Mouse (Mus musculus) megakaryocyte, embryonic 14.5 days (primary cell): ENCODE results near the gene Zg16.

Experiments used
- FLI1 ChIP-seq: IDR thresholded peaks from 2 replicates; pipeline ENCODE4 v1.6.1; 2012; ENCODE audit warnings: low read length, inconsistent platforms, mixed read lengths
- GATA1 ChIP-seq: IDR thresholded peaks from 3 replicates; pipeline ENCODE4 v1.6.1; 2012; ENCODE audit warnings: mixed read lengths, low read length, inconsistent platforms, borderline replicate concordance

DNA sequence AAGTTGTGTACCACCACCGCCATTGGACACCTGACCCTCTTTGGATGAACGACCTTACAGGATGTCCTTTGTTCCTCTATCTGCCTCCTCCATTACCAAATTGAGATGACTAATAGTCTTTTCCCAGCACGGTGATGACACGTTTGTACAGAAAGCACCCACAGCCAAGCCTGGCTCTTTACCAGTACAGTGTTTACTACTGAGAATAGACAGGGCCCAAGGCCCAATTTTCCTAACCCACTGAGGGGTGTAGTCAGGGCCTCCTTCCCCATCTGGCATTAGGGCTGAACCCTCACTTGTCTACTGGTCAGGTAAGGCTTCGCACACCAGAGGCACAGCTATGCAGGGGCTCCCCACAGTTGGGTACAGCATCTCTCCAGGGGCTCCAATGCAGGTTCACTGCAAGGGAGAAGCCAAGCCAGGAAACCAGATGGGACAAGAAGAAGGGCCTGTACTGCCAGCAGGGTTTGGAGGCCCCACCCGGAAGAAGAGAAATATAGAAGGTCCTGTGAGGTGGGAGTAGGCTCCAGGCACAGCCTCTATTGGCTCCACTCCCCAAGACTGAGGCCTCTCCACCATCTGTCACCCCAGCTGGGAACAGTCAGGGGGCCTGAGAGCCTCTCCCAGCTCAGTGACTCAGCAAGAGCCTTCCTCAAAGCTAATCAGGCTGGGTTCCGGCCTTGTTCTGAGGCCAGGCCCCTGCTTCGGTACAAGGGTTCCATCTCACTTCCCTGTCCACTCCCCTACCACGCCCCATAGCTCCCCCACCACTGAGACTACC, 78.7 kb downstream of the Zg16 start:
- TF ChIP-seq GATA1 (no peak), FLI1 (no peak)
